ENCODE assay signal across 8 mouse cellular contexts in genomic region chr15:79093083-79093839, GRCm38 (mm10). TPM values are rescaled to one million over a fixed set of nuclear protein-coding genes. Genes with fewer than 3 reads are reported as not detected.
DNase-seq lines count a peak whose midpoint lies in the region; ATAC-seq and TF ChIP-seq lines count a peak whose summit lies in the region.
"Had no signal": no experiment of that assay in that cellular context is flagged by ENCODE, and none has a peak within 500 bp of the region (broad histone marks: within the 10 kb centered on the region; RNA-seq: fewer than 3 reads in every experiment).

No protein-coding gene starts in this region.

- no peaks in the 10 kb centered on the region for H3K4me1 ChIP-seq in hindbrain, embryonic 14.5 days (replicated peaks; ENCODE audit: control insufficient read depth, insufficient read depth, low read length)
- H3K4me1 ChIP-seq in hindbrain, embryonic 10.5 days (replicated peaks) = peaks cover 17% of the 10 kb centered on the region
- H3K4me1 ChIP-seq in ES-Bruce4 (ENCODE audit: control insufficient read depth, insufficient read depth, low read length) = peaks cover 2% of the 10 kb centered on the region
- peaks cover 9% of the 10 kb centered on the region for H3K4me1 ChIP-seq in lung, adult 2 months (ENCODE audit: control insufficient read depth, insufficient read depth, low read length)
- H3K4me1 ChIP-seq in forebrain, embryonic 11.5 days (replicated peaks; ENCODE audit: control insufficient read depth, insufficient read depth, low read length) = no peaks in the 10 kb centered on the region
- H3K4me1 ChIP-seq: neural tube, embryonic 12.5 days had no signal

- no peak for TF ChIP-seq EP300 in ES-Bruce4 (IDR thresholded peaks at IDR 0.05; ENCODE audit: insufficient read depth, low read depth, low read length)

- H3K36me3 ChIP-seq in hindbrain, embryonic 14.5 days (replicated peaks; ENCODE audit: control insufficient read depth, insufficient read depth) = peaks cover 80% of the 10 kb centered on the region
- H3K36me3 ChIP-seq in hindbrain, embryonic 10.5 days = peaks cover 85% of the 10 kb centered on the region
- H3K36me3 ChIP-seq in ES-Bruce4 (ENCODE audit: control insufficient read depth, insufficient read depth, low read length, poor library complexity, severe bottlenecking) = peaks cover 56% of the 10 kb centered on the region
- peaks cover 14% of the 10 kb centered on the region; the same call in 1 of the 2 replicates for H3K36me3 ChIP-seq in forebrain, embryonic 11.5 days (ENCODE audit: control insufficient read depth, insufficient read depth, low read length)

- no peak overlapping the region for H3K27ac ChIP-seq in hindbrain, embryonic 14.5 days
- H3K27ac ChIP-seq in hindbrain, embryonic 10.5 days = no peak overlapping the region
- no peak overlapping the region for H3K27ac ChIP-seq in ES-Bruce4 (ENCODE audit: insufficient read depth, low read length)
- no peak overlapping the region for H3K27ac ChIP-seq in forebrain, embryonic 11.5 days (ENCODE audit: low read depth, low read length)
- H3K27ac ChIP-seq: neural tube, embryonic 12.5 days had no signal

- H3K4me2 ChIP-seq in hindbrain, embryonic 14.5 days (replicated peaks) = no peak overlapping the region
- no peak overlapping the region for H3K4me2 ChIP-seq in forebrain, embryonic 11.5 days (ENCODE audit: low read depth, low read length, severe bottlenecking)
- H3K4me2 ChIP-seq: neural tube, embryonic 12.5 days had no signal

- ATAC-seq in hindbrain, embryonic 14.5 days (ENCODE audit: low FRiP score) = no peak
- no peak for ATAC-seq in forebrain, embryonic 11.5 days (replicated peaks; ENCODE audit: low FRiP score)
- ATAC-seq in megakaryocyte, adult 5-6 weeks (ENCODE audit: poor library complexity, severe bottlenecking) = no peak

- H3K9me3 ChIP-seq in hindbrain, embryonic 14.5 days (ENCODE audit: control insufficient read depth, low read length) = no peaks in the 10 kb centered on the region
- no peaks in the 10 kb centered on the region for H3K9me3 ChIP-seq in hindbrain, embryonic 10.5 days
- H3K9me3 ChIP-seq in ES-Bruce4 (replicated peaks; ENCODE audit: control insufficient read depth, insufficient read depth, low read length, poor library complexity, severe bottlenecking) = no peaks in the 10 kb centered on the region
- no peaks in the 10 kb centered on the region for H3K9me3 ChIP-seq in forebrain, embryonic 11.5 days (ENCODE audit: control insufficient read depth, low read length)
- H3K9me3 ChIP-seq: neural tube, embryonic 12.5 days had no signal

- TF ChIP-seq CTCF in ES-Bruce4 (IDR thresholded peaks at IDR 0.05; ENCODE audit: low read depth, low read length) = peak; percentile 75
- TF ChIP-seq CTCF in lung, adult 2 months (IDR thresholded peaks at IDR 0.05; ENCODE audit: insufficient read depth, low read length) = peak; percentile 87

- DNase-seq in hindbrain, embryonic 14.5 days (ENCODE audit: low spot score) = no peak
- no peak for DNase-seq in hindbrain, embryonic 10.5 days (ENCODE audit: low spot score)
- peak; percentile 39 for DNase-seq in Muller cell, postnatal 12 days (ENCODE audit: inconsistent ontology term)
- DNase-seq in lung, adult 2 months = no peak
- DNase-seq in forebrain, embryonic 11.5 days (ENCODE audit: low spot score) = no peak

- no peak overlapping the region for H3K4me3 ChIP-seq in hindbrain, embryonic 14.5 days (replicated peaks; ENCODE audit: low read length)
- H3K4me3 ChIP-seq in hindbrain, embryonic 10.5 days = no peak overlapping the region
- no peak overlapping the region for H3K4me3 ChIP-seq in ES-Bruce4 (ENCODE audit: low read depth, low read length)
- H3K4me3 ChIP-seq in lung, adult 2 months (replicated peaks; ENCODE audit: extremely low read depth, low read depth, low read length) = no peak overlapping the region
- no peak overlapping the region for H3K4me3 ChIP-seq in forebrain, embryonic 11.5 days (ENCODE audit: low read depth, low read length)
- H3K4me3 ChIP-seq: neural tube, embryonic 12.5 days had no signal

- H3K27me3 ChIP-seq in hindbrain, embryonic 14.5 days (ENCODE audit: control insufficient read depth, insufficient read depth, low read length) = no peaks in the 10 kb centered on the region
- H3K27me3 ChIP-seq in hindbrain, embryonic 10.5 days (ENCODE audit: insufficient read depth, poor library complexity, severe bottlenecking) = no peaks in the 10 kb centered on the region
- no peaks in the 10 kb centered on the region for H3K27me3 ChIP-seq in ES-Bruce4 (ENCODE audit: control insufficient read depth, insufficient read depth, low read length, poor library complexity, severe bottlenecking)
- no peaks in the 10 kb centered on the region for H3K27me3 ChIP-seq in forebrain, embryonic 11.5 days (ENCODE audit: control insufficient read depth, insufficient read depth, low read length)
- H3K27me3 ChIP-seq: neural tube, embryonic 12.5 days had no signal

- H3K9ac ChIP-seq in hindbrain, embryonic 14.5 days = 0 out of 2 replicates have a peak overlapping the region, but pooled peaks have one; percentile 2
- H3K9ac ChIP-seq in ES-Bruce4 (ENCODE audit: low read depth, poor library complexity, severe bottlenecking) = no peak overlapping the region
- no peak overlapping the region for H3K9ac ChIP-seq in forebrain, embryonic 11.5 days (ENCODE audit: low read length)
- H3K9ac ChIP-seq: neural tube, embryonic 12.5 days had no signal

- no peak for TF ChIP-seq POLR2A in ES-Bruce4 (IDR thresholded peaks at IDR 0.05; ENCODE audit: insufficient read depth, low read length)
- no peak for TF ChIP-seq POLR2A in lung, adult 2 months (IDR thresholded peaks at IDR 0.05; ENCODE audit: borderline replicate concordance, extremely low read depth, low read depth, low read length)

- 77% methylated on average over 7 of the region's 7 CpGs for WGBS in hindbrain, embryonic 14.5 days
- WGBS in hindbrain, embryonic 10.5 days = 81% methylated on average over 7 of the region's 7 CpGs
- 43% methylated on average over 7 of the region's 7 CpGs for WGBS in lung, adult 2 months
- WGBS in forebrain, embryonic 11.5 days = 85% methylated on average over 7 of the region's 7 CpGs

RNA-seq across cellular contexts. Expression of gene Micall1, which starts 15.4 kb away (rescaled TPM):
- 12.9 and 14.3 TPM in 2 replicates for polyA plus RNA-seq in hindbrain, embryonic 14.5 days (2014; fragmentation: Nextera tagmentation; extraction: Ambion mirVana)
- 7.0 and 8.8 TPM in 2 replicates for polyA plus RNA-seq in hindbrain, embryonic 10.5 days (2016; fragmentation: Nextera tagmentation; extraction: Ambion mirVana)
- 12.4 and 13.4 TPM in 2 replicates for polyA plus RNA-seq in ES-Bruce4 (2011; ENCODE audit: insufficient read depth, insufficient read length, low read depth, missing spikeins)
- polyA plus RNA-seq in lung, adult 2 months (2012; rRNA removed) = 31.9 and 36.1 TPM in 2 replicates
- 6.3 and 7.6 TPM in 2 replicates for polyA plus RNA-seq in forebrain, embryonic 11.5 days (2014; fragmentation: Nextera tagmentation; extraction: Ambion mirVana)
- total RNA-seq in megakaryocyte, adult 5-6 weeks (2015) = 4.4 and 6.1 TPM in 2 replicates
- 3.6 and 6.3 TPM in 2 replicates for total RNA-seq in megakaryocyte, adult 5-6 weeks (2017)

RNA-seq across cellular contexts. Expression of gene Eif3l, which starts 18.3 kb away (rescaled TPM):
- 170 and 177 TPM in 2 replicates for polyA plus RNA-seq in hindbrain, embryonic 14.5 days (2014; fragmentation: Nextera tagmentation; extraction: Ambion mirVana)
- 238 and 262 TPM in 2 replicates for polyA plus RNA-seq in hindbrain, embryonic 10.5 days (2016; fragmentation: Nextera tagmentation; extraction: Ambion mirVana)
- polyA plus RNA-seq in ES-Bruce4 (2011; ENCODE audit: insufficient read depth, insufficient read length, low read depth, missing spikeins) = 598 and 608 TPM in 2 replicates
- polyA plus RNA-seq in lung, adult 2 months (2012; rRNA removed) = 81.2 and 105 TPM in 2 replicates
- polyA plus RNA-seq in forebrain, embryonic 11.5 days (2014; fragmentation: Nextera tagmentation; extraction: Ambion mirVana) = 245 and 254 TPM in 2 replicates
- total RNA-seq in megakaryocyte, adult 5-6 weeks (2015) = 110 and 116 TPM in 2 replicates
- total RNA-seq in megakaryocyte, adult 5-6 weeks (2017) = 153 and 155 TPM in 2 replicates

RNA-seq across cellular contexts. Expression of gene Ankrd54, which starts 30.6 kb away (rescaled TPM):
- polyA plus RNA-seq in hindbrain, embryonic 14.5 days (2014; fragmentation: Nextera tagmentation; extraction: Ambion mirVana) = 42.2 and 53.1 TPM in 2 replicates
- polyA plus RNA-seq in hindbrain, embryonic 10.5 days (2016; fragmentation: Nextera tagmentation; extraction: Ambion mirVana) = 65.9 and 78.2 TPM in 2 replicates
- 16.6 and 18.2 TPM in 2 replicates for polyA plus RNA-seq in ES-Bruce4 (2011; ENCODE audit: insufficient read depth, insufficient read length, low read depth, missing spikeins)
- polyA plus RNA-seq in lung, adult 2 months (2012; rRNA removed) = 60.7 and 67.3 TPM in 2 replicates
- polyA plus RNA-seq in forebrain, embryonic 11.5 days (2014; fragmentation: Nextera tagmentation; extraction: Ambion mirVana) = 61.6 and 67.1 TPM in 2 replicates
- total RNA-seq in megakaryocyte, adult 5-6 weeks (2015) = 13.5 and 14.3 TPM in 2 replicates
- 10.3 and 11.2 TPM in 2 replicates for total RNA-seq in megakaryocyte, adult 5-6 weeks (2017)

RNA-seq across cellular contexts. Expression of gene Polr2f, which starts 47.5 kb away (rescaled TPM):
- 273 and 298 TPM in 2 replicates for polyA plus RNA-seq in hindbrain, embryonic 14.5 days (2014; fragmentation: Nextera tagmentation; extraction: Ambion mirVana)
- polyA plus RNA-seq in hindbrain, embryonic 10.5 days (2016; fragmentation: Nextera tagmentation; extraction: Ambion mirVana) = 383 and 404 TPM in 2 replicates
- polyA plus RNA-seq in ES-Bruce4 (2011; ENCODE audit: insufficient read depth, insufficient read length, low read depth, missing spikeins) = 162 and 166 TPM in 2 replicates
- 35.2 and 38.9 TPM in 2 replicates for polyA plus RNA-seq in lung, adult 2 months (2012; rRNA removed)
- 378 and 386 TPM in 2 replicates for polyA plus RNA-seq in forebrain, embryonic 11.5 days (2014; fragmentation: Nextera tagmentation; extraction: Ambion mirVana)
- 46.0 and 49.2 TPM in 2 replicates for total RNA-seq in megakaryocyte, adult 5-6 weeks (2015)
- 39.6 and 54.1 TPM in 2 replicates for total RNA-seq in megakaryocyte, adult 5-6 weeks (2017)

RNA-seq across cellular contexts. Expression of gene 1700088E04Rik, which starts 47.8 kb away (rescaled TPM):
- polyA plus RNA-seq in hindbrain, embryonic 14.5 days (2014; fragmentation: Nextera tagmentation; extraction: Ambion mirVana) = 18.3 and 19.1 TPM in 2 replicates
- 9.8 and 16.1 TPM in 2 replicates for polyA plus RNA-seq in hindbrain, embryonic 10.5 days (2016; fragmentation: Nextera tagmentation; extraction: Ambion mirVana)
- 1.4 TPM in 2 replicates for polyA plus RNA-seq in ES-Bruce4 (2011; ENCODE audit: insufficient read depth, insufficient read length, low read depth, missing spikeins)
- 20.1 and 20.8 TPM in 2 replicates for polyA plus RNA-seq in lung, adult 2 months (2012; rRNA removed)
- 9.3 and 10.6 TPM in 2 replicates for polyA plus RNA-seq in forebrain, embryonic 11.5 days (2014; fragmentation: Nextera tagmentation; extraction: Ambion mirVana)
- not detected in 2 replicates for total RNA-seq in megakaryocyte, adult 5-6 weeks (2015)
- not detected in 2 replicates for total RNA-seq in megakaryocyte, adult 5-6 weeks (2017)
